Mouse (Mus musculus): ENCODE results near the gene Setd1a.

DNA sequence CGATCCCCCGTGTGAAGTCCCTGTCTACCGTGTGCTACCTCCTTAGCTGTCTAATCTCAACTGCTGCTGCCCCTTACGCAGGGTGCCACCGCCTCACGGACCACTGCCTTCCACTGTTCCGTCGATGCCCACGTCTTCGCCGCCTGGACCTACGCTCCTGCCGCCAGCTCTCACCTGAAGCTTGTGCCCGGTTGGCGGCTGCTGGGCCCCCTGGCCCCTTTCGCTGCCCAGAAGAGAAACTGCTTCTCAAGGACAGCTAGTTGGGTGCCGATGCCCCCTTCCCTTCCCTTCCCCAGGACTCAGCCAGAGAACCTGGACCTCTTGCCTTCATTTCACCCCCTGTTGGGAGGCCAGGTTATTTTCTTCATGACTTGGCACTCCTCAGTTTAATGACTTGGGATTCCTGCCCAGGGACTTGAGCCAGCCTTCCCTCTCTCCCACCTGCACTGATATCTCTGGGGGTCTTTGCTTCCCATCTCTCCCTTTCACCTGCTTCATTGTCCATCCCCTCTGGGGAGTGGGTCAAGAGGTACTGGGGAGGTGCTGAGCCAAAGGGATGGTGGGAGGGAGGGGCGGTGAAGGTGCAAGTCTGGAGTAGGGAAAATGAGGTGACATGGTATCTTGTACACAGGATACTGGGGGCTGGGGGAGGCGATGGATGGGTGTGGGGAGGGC is 8.7 kb upstream of the Setd1a start:
- no peak for TF ChIP-seq MYOD1 (IDR thresholded peaks at IDR 0.05; ENCODE audit: control insufficient read depth, insufficient read length, low read depth)
- TF ChIP-seq MYOG (IDR thresholded peaks at IDR 0.05; ENCODE audit: control insufficient read depth, extremely low read depth, insufficient read length) = no peak
- no peak for TF ChIP-seq CTCF (IDR thresholded peaks at IDR 0.05; ENCODE audit: control insufficient read depth, insufficient read depth, insufficient read length)
- no peak for TF ChIP-seq FOSL1 (IDR thresholded peaks at IDR 0.05; ENCODE audit: insufficient read depth, low read length, poor library complexity, severe bottlenecking)
